Mouse (Mus musculus) erythroid progenitor cell, adult 5-6 weeks (primary cell): ENCODE measurements around the gene Coq10b. TPM values are rescaled to one million over a fixed set of nuclear protein-coding genes. Genes with fewer than 3 reads are reported as not detected.
A peak's percentile ranks its signal among the peaks of the same experiment; 100 is the strongest.
"Not testable (repeated sequence)": the region's sequence is repeated elsewhere in the genome, so short reads cannot be mapped to it uniquely, and the experiment has no call there.

Experiments used
- ATAC-seq: replicated peaks from 2 replicates; pipeline ENCODE4 v1.8.0; 2016; ENCODE audit warnings: moderate number of reproducible peaks, mild to moderate bottlenecking, moderate TSS enrichment, inconsistent platforms; ENCODE audit not compliant: poor library complexity, low FRiP score, severe bottlenecking
- total RNA-seq, 2 experiments: library from RNA; stranded (forward) in 1 of 2; stranded (reverse) in 1 of 2; fragments of 150-400 nt in 1 of 2; fragments of 186-747, 209-891 nt in 1 of 2; gene quantifications; 2 replicates each; pipeline versions ENCODE4 v1.2.3 to v1.2.4; 2015 to 2017; ENCODE audit warnings: low replicate concordance in 2 of 2

The Coq10b gene
- 12.6 and 21.0 TPM in 2 replicates for total RNA-seq (2015; ENCODE audit: low replicate concordance)
- total RNA-seq (2017; ENCODE audit: low replicate concordance) = 10.1 and 26.6 TPM in 2 replicates

DNA sequence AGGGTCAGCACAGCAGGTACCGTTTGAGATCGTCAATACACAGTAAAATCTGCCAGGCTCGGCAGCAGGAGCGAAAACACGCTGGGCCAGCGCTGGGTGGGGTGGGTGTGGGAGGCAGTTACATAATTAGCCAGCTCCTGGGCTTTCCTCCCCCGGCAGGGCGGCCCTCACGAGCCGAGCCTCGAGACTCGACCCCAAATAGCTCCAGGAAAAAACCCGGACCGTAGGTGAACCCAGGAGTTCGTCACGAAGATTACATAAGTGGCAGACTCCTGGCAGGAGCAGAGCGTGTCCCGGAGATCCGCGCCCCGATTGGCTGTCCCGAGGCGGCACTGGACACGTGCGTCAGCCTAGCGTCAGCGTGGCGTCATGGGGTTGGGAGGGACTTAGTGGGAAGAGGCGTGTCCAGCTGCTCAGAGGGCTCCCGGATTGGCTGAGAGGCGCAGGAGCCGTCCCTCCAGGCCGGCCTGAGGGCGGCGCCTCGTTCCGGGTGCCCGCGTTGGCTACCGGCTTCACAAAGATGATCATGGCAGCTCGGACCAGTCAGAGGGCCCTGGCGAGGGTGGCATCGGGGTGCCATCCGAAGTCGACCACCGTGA, at the start of gene Coq10b:
TSS of gene Coq10b (plus strand) at position 416 of the 599 bp plus-strand sequence.
- peak; percentile 97 for ATAC-seq

DNA sequence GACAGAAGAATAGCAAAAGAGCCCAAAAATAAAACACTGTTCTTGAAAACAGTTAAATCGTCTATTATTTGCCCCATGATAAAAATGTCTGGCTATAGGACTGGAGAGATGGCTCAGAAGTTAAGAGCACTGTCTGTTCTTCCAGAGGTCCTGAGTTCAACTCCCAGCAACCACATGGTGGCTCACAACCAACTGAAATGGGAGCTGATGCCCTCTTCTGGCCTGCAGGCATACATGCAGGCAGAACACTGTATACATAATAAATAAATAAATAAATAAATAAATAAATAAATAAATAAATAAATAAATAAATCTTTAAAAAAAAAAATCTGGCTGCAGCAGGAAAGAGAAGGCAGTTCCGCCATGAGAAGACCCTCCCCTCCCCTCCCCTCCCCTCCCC, 44.3 kb upstream of the Coq10b start:
- ATAC-seq = not testable (repeated sequence)

DNA sequence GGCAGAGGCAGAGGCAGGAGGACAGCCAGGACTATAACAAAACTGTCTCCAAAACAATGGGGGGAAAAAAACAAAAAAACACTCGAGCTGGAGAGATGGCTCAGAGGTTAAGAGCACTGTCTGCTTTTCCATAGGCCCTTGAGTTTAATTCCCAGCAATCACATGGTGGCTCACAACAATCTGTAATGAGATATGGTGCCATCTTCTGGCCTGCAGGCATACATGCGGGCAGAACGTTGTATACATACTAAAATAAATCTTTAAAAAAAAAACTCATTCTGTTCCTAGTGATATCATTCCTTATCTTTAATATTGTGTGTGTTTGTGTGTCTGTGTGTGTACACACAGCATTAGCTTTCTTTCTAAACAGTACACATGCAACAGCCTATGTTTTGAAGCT, 40.1 kb upstream of the Coq10b start:
- ATAC-seq = no peak

DNA sequence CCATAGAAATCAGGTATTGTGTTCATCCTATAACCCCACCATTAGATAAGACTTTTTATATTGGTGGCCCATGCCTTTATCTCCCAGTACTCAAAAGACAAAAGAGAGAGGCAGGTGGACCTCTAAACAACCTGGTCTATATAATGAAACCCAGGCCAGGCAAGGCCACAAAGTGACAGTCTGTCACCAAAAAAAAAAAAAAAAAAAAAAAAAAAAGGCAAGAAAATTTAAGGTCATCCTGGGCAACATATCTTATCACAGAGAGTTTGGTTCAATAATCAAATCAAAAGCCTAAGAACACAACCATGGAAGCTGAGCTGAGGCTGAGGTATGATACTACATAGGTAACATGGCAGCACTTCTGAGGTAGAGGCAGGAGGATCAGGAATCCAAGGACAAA, 30.7 kb upstream of the Coq10b start:
- no peak for ATAC-seq

DNA sequence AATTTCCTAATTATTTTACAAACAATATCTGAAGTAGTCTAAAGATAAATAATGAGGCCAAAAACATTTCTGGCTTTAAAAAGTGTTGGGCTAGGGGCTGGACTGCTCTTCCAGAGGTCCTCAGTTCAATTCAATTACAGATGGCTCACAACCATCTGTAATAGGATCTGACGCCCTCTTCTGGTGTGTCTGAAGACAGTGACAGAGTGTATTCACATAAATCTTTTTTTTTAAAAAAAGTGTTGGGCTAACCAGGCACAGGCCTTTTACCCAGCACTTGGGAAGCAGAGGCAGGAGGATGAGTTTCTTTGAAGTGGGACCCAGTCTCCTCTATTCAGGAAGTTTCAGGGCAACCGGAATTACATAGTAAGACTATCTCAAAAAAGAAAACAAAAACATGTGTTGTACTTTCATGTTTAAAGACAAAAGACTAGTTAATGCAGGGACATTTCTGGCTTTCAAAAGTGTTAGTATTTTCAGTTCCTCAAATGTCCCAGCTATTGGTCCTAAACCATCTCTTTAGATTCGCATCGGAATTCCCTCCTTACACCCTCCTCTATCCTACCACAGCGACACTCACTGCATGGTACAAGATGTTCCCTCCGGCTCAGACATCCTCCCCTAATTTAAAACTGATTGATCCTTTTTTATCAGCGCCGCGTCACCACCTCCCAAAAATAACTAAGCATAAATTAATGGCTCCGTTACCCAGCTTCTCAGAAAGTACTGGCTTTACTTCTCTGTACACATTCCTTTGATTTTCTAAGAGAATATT, 26.7 kb upstream of the Coq10b start:
- ATAC-seq = peak; percentile 37; the same call in 1 of the 2 replicates

DNA sequence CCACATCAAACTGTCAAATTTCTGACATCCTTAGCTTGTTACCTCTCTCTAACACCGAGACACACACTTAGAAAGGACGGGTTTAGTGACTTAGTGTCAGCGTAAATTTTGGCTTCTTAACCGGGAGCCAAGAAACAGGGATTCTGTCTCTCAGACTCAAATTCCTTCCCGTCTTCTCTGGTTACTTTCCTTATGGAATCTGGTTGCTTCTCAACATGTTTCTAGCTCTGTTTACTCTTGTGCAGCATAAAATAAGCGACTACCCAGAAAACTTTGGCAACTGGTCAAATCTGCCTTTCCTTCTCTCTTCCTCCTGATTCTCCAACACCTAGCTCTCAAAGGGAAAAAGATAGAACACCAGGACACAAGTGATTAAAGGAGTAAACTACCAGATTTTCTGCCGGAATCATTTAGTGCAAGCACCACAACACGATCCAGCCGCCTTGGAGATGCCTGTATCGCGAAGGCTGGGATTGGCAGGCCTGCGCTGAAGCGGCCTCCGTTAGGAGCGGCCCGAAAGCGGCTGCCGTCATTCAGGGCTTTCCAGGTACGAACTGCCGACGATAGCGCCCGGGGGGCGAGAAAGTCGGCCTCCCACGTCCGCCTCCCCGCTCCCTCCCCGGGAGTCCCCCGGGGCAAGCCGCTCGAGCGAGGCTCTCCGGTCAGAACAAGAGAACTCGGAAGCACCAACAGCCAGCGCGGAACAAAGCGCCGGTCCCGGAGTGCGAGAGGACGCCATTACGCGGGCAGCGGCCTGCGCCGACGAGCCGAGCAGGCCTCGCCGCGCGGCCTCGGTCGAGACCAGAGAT, 25.9 kb upstream of the Coq10b start:
- peak; percentile 65 for ATAC-seq

DNA sequence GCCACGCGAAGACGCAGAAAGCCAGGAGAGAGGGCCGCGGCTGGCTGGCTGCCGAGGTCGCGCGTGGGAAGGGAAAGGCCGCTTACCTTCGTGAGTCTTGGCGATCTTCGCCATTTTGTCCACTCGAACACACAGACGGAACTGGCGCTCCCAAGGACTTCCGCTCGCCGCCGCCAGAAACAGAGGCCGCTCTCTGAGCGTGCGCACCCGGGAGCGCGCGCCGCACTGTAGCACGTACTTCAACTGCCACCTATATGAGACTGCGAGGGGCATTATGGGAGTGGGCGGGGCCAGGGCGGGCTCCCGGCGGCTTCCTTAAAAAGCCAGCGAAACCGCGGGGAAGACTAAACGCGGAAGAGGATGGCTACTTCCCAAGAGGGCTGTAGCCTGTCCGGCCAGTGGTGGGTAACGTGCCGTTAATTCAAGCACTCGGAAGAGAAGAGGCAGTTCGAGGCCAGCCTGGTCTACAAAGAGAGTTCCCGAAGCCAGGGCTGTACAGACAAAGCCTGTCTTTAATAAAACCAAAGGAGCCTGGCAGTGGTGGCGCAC, 25.2 kb upstream of the Coq10b start, which contains the start of gene Sf3b1:
TSS of gene Sf3b1 (minus strand) at position 229 of the 549 bp plus-strand sequence.
- peak; percentile 90 for ATAC-seq

DNA sequence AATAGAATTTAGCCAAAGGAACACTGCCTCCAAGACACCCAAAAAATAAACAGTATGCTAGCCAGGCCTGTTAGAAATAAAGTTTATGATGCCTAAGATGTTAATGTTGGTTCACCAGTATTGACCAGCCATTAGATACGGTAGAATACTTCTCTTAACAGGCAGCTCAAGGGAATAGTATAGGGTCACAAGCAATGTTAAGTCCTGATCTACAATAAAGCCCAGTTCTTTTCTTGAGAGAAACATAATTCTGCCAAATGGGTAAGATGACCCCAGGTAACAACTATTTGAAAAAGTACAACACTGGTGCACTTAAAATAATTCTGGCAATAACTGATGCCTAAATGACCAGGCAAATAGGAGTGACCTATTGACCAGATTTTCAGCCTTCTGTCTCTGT, 24.6 kb upstream of the Coq10b start:
- no peak for ATAC-seq

DNA sequence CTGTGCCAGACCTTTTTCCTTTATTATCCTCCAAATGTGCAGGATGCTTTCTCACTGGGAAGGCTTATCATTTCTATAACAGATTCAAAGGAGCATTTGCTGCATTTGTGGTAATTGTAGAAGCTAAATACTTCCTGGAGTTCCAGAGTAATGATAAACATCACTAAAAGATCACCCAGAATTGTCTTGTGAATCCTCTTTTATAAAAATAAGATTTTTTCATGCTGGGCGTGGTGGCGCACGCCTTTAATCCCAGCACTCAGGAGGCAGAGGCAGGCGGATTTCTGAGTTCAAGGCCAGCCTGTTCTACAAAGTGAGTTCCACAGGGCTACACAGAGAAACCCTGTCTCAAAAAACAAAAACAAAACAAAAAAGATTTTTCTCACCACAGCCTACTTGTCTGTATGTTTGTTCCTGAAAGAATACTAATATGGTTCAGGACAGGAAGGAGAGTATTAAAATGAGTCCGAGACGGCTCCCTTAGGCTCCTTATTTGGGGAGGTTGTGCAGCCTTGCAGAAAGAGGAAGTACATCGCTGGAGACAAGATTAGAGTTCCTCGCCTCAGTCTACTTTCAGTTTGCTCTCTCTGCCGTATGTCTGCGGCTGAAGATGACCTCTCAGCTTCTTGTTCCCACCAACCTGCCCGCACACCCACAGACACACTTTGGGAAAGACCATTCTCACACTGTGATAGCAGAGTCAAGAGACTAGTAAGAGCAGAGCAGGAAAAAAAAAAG, 23.9 kb upstream of the Coq10b start:
- ATAC-seq = no peak

DNA sequence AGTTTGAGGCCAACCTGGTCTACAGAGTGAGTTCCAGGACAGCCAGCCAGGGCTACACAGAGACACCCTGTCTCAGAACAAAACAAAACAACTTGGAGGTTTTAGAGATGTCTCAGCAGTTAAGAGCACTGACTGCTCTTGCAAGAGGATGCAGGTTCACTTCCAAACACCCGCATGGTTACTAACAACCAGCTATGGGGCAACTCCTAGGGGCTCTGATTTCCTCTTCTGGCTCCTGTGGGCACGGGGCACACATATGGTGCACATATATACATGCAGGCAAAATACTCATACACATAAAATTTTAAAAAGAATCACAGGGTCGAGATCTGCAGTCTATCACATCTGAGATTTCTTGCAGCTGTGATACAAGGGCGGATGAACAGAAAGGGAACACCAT, 23.1 kb upstream of the Coq10b start:
- no peak for ATAC-seq

DNA sequence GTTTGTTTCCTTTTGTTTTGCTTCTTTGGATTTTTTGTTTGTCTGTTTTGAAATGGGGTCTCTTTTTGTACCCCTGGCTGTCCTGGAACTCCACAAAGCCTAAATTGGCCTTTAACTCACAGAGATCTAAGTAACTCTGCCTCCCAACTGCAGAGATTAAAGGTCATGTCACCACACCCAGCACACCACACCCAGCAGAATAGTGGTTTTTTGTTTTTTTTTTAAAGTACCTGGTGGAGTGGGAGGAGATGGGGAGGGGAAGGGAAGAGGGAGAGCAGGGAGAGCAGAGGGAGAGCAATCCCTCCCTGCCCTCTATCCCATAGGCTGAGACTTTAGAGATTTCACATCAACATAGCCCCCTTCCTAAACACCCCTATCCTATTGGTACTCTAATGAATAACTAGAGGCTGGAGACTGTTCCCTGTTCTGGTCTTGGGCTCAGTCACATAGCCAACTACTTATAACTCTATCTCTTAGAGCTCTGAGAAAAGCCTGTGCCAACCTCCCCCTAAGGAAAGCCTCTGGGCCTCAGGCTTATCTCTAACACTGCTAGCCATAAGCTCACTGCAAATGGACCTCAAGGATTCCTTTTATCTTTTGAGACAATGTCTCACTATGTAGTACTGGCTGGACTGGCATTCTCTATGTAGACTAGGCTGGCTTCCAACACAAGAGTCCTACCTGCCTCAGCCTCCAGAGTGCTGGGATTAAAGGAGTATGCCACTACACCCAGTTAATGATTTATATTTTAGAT, 21.4 kb upstream of the Coq10b start:
- ATAC-seq = no peak

DNA sequence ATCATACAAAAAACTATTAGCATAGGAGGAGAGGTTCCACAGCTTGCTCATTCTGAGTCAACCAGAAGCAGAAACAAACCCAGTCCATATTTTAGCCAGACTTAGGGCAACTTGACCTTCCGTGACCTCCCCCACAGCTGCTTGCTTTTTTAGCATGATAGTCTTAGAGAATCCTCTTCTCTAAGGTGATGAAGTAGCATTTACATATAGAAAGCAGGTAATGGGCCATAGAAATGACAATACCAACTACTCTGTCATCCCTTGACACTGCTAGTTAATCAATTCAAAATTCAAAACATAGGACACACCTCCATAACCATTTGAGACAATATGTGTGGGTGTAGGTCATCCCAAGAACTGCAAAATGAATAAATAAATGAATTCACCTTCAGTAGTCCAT, 12.6 kb upstream of the Coq10b start:
- ATAC-seq = no peak

DNA sequence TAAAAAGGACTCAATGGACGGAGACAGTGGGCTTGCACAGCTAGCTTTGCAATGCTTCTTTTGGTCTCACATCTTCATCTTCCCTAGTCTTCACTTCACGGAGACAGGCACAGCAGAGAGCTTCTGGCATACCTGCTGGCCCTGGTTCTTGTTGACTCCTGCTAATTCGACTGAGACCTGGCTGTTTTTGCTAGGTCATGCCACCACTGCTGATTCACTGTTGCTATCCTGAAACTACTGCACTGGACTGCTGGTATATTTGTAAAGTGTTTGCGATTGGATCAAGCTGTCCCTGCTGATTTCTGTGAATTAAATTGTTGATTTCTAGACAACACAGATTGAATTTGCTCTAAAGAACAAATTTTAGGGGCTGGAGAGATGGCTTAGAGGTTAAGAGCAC, 10.9 kb upstream of the Coq10b start:
- 0 out of 2 replicates have a peak, but pooled peaks have one; percentile 34 for ATAC-seq

DNA sequence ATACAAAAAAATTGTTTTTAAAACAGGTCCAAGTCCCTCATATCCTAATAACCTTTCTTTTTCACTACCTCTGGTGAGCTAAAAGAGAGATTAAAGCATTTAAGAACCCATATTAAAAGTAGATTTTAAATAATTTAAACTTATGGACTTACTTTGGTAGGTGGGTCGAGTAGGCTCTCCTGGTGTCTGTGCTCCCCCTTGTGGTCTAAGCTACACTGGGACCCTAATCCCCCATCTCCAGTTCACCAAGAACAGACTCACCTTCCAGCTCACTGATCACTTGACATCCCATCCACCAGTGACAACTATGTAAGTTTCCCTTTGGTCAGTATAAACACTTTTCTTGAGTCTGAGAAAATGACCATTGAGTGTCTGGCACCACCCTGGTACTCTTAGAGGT, 10.3 kb upstream of the Coq10b start:
- no peak for ATAC-seq

DNA sequence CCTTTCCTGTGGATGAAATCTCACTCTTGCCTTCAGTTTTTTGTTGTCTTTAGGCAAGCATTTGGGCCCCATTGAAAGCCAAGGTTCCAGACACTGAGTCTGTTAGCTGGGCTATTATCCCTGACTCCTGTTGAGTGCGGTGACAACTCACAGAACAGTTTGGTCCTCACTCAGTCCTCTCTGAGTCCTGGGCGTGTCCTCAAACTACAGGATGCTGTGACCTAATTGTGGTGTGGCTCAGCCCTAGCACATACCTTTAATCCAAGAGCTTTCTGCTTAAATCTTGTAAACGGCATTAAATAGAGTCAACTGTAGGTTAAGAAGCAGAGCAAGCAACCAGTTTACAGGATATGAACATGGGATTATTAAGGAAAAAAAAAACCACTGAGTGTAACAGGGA, 9.4 kb upstream of the Coq10b start:
- no peak for ATAC-seq

DNA sequence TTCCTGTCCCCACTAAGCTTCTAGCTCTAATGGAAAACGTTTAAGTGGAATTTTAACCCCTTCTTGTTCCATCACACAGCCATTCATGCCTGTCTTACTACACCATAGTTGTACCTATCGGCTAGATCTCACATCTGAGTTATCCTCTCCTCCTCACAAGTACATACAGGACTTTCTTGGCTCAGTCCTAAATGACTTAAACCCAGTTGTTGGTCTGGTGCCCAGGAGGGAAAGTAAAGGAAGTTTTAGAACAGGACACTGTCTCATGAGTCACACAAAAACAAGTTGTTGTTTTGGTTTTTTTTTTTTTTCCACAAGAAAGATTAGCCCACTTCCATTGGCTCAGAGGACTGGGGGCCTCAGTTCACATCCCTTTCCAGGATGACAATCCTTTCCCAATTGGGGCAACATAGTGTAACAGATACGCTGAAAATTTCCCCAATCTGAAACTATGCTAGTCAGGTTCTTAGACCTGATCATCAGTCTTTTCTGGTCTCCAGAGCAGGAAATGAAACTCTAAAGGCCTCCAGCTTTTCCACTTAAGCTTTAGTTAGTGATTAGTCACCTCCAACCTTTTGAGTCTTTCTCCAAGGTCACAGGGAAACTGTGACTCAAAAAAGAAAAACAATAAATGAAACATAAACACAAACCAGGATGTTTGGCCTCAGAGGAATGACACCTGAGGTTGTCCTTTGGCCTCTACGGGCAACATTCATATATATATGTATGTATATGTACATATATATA, 3.6 kb upstream of the Coq10b start:
- no peak for ATAC-seq

DNA sequence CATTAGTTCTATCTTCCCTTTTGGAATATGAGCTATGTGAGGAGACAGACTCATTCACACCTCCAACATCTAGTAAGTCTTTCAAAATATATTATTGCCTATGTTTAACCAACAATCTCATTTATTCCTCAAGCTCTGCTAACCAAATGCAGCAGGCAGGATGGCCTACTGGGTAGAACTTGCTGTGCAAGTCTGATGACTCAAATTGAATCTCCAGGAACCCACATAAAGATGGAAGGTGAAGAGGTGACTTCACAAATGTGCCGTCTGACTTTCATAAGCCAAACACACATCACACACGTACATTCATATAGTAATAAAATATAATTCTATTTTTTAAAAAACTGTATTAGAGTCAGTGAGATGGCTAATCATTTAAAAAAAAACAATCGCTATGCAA, 899 bp upstream of the Coq10b start:
- no peak for ATAC-seq

DNA sequence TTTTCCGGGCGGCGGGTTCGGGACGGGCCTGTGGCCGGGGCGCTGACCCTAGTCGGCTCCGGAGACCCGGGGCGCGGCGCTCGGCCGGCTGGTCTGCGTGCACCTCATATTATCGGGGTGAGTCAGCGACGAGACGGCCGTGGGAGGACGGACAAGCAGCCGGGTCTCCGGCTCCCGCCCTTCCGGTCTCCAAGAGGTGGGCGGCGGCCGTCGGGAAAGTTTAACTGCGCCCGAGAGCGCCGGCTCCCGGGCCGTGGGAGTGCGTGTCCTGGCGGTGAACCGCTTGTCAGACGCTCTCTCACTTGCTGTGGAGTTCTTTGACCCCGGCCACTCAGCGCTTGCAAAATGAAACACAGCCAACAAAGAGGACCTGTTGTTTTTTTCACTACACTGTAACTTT, 435 bp downstream of the Coq10b start:
- ATAC-seq = peak; percentile 82
